Mouse (Mus musculus) ES-Bruce4 (cell line): ENCODE data around the gene Fam222b.

Source experiments
- CTCF ChIP-seq: IDR thresholded peaks from one replicate; pipeline ENCODE4 v1.8.1; 2011; ENCODE audit warnings: low read depth, low read length
- EP300 ChIP-seq: IDR thresholded peaks from 2 replicates; pipeline ENCODE4 v1.6.1; 2011; ENCODE audit warnings: low read depth, low read length; ENCODE audit not compliant: insufficient read depth
- POLR2A ChIP-seq: IDR thresholded peaks from one replicate; pipeline ENCODE4 v1.8.1; 2011; ENCODE audit warnings: low read length; ENCODE audit not compliant: insufficient read depth

GRCm38 (mm10) chr11:78159096-78159495 is 64.6 kb downstream of the Fam222b start:
- TF ChIP-seq CTCF (peak; percentile 94), EP300 (no peak), POLR2A (no peak)
